Mouse (Mus musculus) embryonic facial prominence, embryonic 11.5 days (tissue): ENCODE measurements around the gene Acbd4. TPM values are rescaled to one million over a fixed set of nuclear protein-coding genes. Genes with fewer than 3 reads are reported as not detected.

Experiments used
- ATAC-seq: fragments of 200-750 bp; cut with Nextera tagmentation; replicated peaks from 2 replicates; pipeline ENCODE4 v1.8.0; 2017; ENCODE audit warnings: low read depth; ENCODE audit not compliant: insufficient number of reproducible peaks, low FRiP score, low TSS enrichment
- DNase-seq: peaks from one replicate; pipeline ENCODE4 v3.0.0-alpha.2; 2015; ENCODE audit warnings: low spot score
- H3K27ac ChIP-seq: fragments of 300-500 bp; sonication (generic); replicated peaks from 2 replicates; pipeline ENCODE4 v1.5.1; 2014; ENCODE audit warnings: mild to moderate bottlenecking, low read depth, low read length, control low read depth
- H3K27me3 ChIP-seq: fragments of 300-500 bp; sonication (generic); 2 replicates; pipeline ENCODE4 v1.6.1; 2014; ENCODE audit warnings: mild to moderate bottlenecking, low read length, moderate library complexity, mixed read lengths; ENCODE audit not compliant: control insufficient read depth, insufficient read depth
- H3K36me3 ChIP-seq: fragments of 300-500 bp; sonication (generic); replicated peaks from 2 replicates; pipeline ENCODE4 v1.6.1; 2014; ENCODE audit warnings: low read depth, mild to moderate bottlenecking, low read length, moderate library complexity, mixed read lengths; ENCODE audit not compliant: control insufficient read depth, insufficient read depth
- H3K4me1 ChIP-seq: fragments of 300-500 bp; sonication (generic); 2 replicates; pipeline ENCODE4 v1.6.1; 2014; ENCODE audit warnings: low read length, mixed read lengths; ENCODE audit not compliant: control insufficient read depth, insufficient read depth
- H3K4me2 ChIP-seq: fragments of 300-500 bp; sonication (generic); 2 replicates; pipeline ENCODE4 v1.6.1; 2014; ENCODE audit warnings: low read depth, mild to moderate bottlenecking, control low read depth, low read length, moderate library complexity
- H3K4me3 ChIP-seq: fragments of 300-500 bp; sonication (generic); 2 replicates; pipeline ENCODE4 v1.5.1; 2014; ENCODE audit warnings: low read depth, low read length, control low read depth
- H3K9ac ChIP-seq: fragments of 300-500 bp; sonication (generic); replicated peaks from 2 replicates; pipeline ENCODE4 v1.6.1; 2014; ENCODE audit warnings: mild to moderate bottlenecking, control low read depth, low read length
- H3K9me3 ChIP-seq: fragments of 300-500 bp; sonication (generic); replicated peaks from 2 replicates; pipeline ENCODE4 v1.6.1; 2016; ENCODE audit warnings: mild to moderate bottlenecking, low read length, inconsistent platforms, mixed read lengths; ENCODE audit not compliant: control insufficient read depth
- WGBS: fragments of 180-500 bp; shearing (Covaris S2); extraction: QIAGEN DNeasy Blood & Tissue Kit; methylation state at CpG from one replicate; pipeline ENCODE4 v1.1.7; 2014; 5-methylcytosine and 5-hydroxymethylcytosine counted together
- polyA plus RNA-seq: library from polyadenylated mRNA; unstranded; fragments of >200 nt; fragmentation: Nextera tagmentation; extraction: Ambion mirVana; gene quantifications from 2 replicates; pipeline ENCODE4 v1.2.1, GENCODE M21; 2014

Gene Acbd4
- polyA plus RNA-seq, 1 experiment from 2014 or later: 7.8 TPM

DNA sequence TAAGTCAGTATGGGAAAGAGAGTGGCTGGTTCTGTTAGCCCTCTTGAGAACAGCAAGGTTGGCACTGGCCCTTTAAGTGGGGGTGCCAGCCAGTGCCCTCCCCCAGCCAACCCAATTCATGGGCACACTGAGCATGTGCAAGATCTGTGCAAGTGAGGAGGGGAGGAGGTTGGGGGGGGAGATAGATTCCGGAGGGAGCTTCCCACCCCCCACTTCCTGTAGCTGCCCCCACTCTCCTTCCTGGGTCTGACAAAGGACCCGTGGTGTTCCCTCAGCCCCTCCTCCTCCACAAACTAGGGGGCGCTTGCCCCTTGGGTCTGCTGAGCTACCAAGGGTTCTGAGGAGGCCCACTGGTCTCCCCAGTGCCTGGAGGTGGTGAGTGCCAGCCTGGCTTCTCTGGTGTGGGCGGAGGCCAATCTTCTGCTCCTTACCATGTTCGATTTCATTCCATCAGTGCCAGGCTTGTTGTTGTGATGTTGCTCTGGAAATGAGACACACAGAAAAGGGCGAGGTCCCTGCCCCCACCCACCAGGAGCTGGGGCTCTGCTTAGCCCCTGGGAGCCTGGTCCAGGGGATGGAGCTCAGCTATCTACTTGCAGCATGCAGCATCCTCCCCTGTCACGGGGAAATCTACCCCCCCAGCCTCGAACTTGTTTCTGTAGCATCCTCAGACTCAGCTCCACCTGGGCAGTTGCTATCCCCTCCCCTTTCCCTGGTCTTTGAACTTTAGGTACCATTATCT is 41.1 kb downstream of the Acbd4 start:
- peak; percentile 59 for DNase-seq
- Histone ChIP-seq H3K9ac (peak overlapping the region; percentile 26), H3K4me1 (peaks cover 8% of the 10 kb centered on the region), H3K27ac (peak overlapping the region; percentile 31; the same call in 1 of the 2 replicates), H3K36me3 (no peaks in the 10 kb centered on the region; the same call in none of the 2 replicates), H3K27me3 (no peaks in the 10 kb centered on the region), H3K4me2 (peak overlapping the region; percentile 27; the same call in 1 of the 2 replicates), H3K4me3 (no peak overlapping the region), H3K9me3 (no peaks in the 10 kb centered on the region)
- ATAC-seq: peak; percentile 36; the same call in 1 of the 2 replicates
- WGBS: 28% methylated on average over 8 of the region's 8 CpGs

DNA sequence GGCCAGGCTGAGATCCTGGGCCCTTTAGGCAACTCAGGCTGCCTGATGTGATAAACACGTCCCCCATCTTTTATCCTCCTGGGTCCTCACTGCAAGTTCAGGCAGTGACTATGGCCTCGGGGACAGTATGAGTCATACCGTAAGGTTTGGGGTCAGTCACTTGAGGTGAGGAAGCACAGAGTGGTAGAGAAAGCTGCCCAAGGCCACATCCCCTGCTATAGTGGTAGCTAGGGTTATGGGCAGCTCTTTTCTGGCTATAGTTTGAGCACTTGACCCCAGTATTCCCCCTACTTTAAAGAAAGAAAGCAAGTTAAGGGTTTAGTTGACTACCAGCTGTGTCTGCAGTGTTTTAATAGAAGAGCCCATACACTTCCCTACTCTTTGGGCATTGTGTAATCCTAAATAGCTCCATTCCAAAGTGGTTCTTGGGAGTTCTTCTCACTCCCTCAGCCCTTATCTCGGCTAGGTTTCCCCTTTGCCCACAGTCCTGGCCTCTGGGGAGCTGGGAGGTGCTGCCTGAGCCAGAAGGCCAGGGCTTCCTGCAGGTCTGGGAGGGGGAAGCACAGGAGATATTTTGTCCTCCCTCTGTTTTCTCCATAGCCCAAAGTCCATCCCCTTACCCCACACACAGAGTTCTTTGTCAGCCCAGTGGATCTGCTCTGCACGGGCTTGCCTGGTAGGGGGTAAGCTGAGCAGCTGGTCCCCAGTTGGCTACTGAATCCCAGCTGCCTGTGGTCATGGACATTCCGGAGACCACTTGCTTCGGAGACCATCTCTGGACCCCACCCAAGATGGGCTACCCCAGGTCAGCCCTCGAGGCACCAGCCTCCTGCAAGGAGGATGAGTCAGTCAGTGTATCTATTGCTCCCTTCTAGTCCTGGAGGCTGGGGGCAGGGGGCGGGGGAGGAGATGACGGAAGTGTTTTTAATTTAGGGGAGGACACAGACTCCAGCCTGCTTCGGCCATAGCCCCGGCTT is 43.1 kb downstream of the Acbd4 start:
- H3K36me3 ChIP-seq: no peaks in the 10 kb centered on the region
- no peak overlapping the region for H3K4me3 ChIP-seq
- ATAC-seq (no peak), DNase-seq (no peak)
- no peaks in the 10 kb centered on the region for H3K27me3 ChIP-seq
- H3K27ac ChIP-seq: no peak overlapping the region
- 20% methylated on average over 12 of the region's 12 CpGs for WGBS
- H3K4me2 ChIP-seq: no peak overlapping the region
- H3K4me1 ChIP-seq: peaks cover 8% of the 10 kb centered on the region
- no peak overlapping the region for H3K9ac ChIP-seq
- no peaks in the 10 kb centered on the region for H3K9me3 ChIP-seq

DNA sequence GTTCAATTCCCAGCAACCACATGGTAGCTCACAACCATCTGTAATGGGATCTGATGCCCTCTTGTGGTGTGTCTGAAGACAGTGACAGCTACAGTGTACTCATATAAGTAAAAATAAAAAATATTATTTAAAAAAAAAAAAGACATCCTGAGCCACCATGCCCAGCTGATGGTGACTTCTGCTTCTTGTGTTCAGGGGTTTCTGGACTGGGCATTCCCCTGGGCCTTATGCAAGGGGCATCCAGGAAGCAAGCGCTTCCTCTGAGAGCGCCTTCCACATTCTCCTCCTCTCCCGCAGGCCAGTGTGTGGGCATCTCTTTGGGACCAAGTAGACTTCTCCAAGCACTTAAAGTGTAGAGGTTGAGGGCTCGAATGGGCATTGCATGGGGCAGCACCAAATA is 44.9 kb downstream of the Acbd4 start:
- H3K4me3 ChIP-seq: no peak overlapping the region
- H3K4me2 ChIP-seq: no peak overlapping the region
- 90% methylated on average over 4 of the region's 4 CpGs for WGBS
- DNase-seq: no peak
- no peak overlapping the region for H3K27ac ChIP-seq
- H3K4me1 ChIP-seq: peaks cover 8% of the 10 kb centered on the region
- H3K9ac ChIP-seq: no peak overlapping the region
- no peaks in the 10 kb centered on the region for H3K9me3 ChIP-seq
- no peak for ATAC-seq
- H3K27me3 ChIP-seq: no peaks in the 10 kb centered on the region
- no peaks in the 10 kb centered on the region for H3K36me3 ChIP-seq

DNA sequence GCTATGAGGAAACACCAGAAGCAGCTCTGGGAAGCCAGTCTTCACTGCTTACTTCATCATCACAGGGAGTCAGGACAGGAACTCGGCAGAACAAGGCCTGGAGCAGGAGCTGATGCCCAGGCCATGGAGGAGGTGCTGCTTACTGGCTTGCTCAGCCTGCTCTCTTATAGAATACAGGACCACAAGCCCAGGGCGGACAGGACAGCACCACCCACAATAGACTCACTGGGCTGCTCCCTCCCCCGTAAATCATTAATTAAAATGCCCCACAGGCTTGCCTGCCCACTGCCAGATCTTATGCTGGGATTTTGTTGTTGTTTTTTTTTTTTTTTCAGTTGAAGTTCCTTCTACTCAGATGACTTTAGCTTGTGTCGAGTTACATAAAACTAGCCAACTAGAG is 46.3 kb downstream of the Acbd4 start:
- no peak for ATAC-seq
- Histone ChIP-seq H3K27ac (no peak overlapping the region), H3K36me3 (no peaks in the 10 kb centered on the region), H3K9me3 (no peaks in the 10 kb centered on the region), H3K4me3 (no peak overlapping the region), H3K4me1 (peaks cover 1% of the 10 kb centered on the region; the same call in 1 of the 2 replicates), H3K9ac (no peak overlapping the region), H3K4me2 (no peak overlapping the region), H3K27me3 (no peaks in the 10 kb centered on the region)
- DNase-seq: no peak
- 60% methylated on average over 4 of the region's 4 CpGs for WGBS

DNA sequence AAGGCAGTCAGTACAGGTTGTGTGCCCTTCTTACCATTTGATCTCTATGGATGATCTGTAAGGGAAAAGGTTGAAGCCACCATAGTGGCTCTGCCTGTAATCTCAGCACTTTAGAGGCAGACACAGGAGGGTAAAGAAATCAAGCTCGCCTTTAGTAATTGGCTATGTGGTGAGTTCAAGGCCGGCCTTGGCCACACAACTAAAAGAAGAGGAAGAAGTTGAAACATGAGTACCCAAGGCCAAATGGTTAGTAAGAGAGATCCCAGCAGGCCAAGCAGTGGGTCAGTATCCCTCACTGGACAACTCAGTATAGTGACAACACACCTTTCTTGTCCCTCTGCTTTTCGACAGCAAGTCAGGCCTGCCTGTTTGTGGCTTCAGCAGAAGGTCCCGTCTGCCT is 48.3 kb downstream of the Acbd4 start:
- DNase-seq: no peak
- no peaks in the 10 kb centered on the region for H3K4me1 ChIP-seq
- no peak for ATAC-seq
- H3K4me2 ChIP-seq: no peak overlapping the region
- H3K27ac ChIP-seq: no peak overlapping the region
- 90% methylated on average over 4 of the region's 4 CpGs for WGBS
- H3K36me3 ChIP-seq: no peaks in the 10 kb centered on the region
- no peaks in the 10 kb centered on the region for H3K27me3 ChIP-seq
- H3K9ac ChIP-seq: no peak overlapping the region
- no peak overlapping the region for H3K4me3 ChIP-seq
- no peaks in the 10 kb centered on the region for H3K9me3 ChIP-seq

DNA sequence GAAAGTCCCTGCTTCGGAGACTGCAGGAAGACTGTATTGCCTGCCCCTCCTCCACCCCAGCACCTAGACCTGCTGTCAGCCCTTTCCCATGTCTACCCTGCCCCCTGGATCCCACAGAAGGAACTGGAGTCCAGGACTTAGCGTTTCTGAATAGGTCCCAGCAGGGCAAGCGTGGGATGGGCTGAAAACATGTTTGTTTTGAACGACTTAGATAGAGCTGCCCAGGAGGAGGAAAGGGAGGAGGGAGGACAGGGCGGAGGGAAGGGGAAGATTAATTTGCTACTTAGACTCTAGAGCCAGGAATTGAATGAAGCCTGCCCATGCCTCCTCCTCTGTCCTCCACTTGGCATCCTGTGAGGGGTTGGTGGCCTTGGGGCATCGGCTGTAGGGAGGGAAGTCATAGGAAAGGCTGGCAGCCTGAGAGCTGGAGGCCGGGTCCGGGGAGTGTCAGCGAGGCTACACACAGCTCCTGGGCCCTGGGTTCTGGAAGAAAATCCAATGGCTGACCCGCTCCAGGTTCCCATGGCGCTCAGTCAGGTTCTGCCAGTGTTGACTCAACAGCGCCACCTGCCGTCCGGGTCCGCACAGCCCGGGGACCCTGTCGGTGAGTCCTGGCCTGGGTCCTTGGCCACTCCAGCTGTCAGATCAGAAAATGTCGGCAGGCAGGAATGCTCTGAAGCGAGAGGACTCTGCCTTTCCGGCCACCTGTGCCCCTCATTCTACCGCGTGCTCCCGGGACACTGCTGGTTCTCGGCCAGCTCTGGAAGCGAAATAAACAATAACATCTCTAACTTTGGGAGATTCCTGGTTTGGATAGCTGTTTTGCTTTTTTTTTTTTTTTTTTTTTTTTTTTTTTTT is 57.4 kb downstream of the Acbd4 start:
- H3K9me3 ChIP-seq: no peaks in the 10 kb centered on the region
- ATAC-seq: peak; percentile 89
- peak overlapping the region; percentile 8; the same call in 1 of the 2 replicates for H3K4me3 ChIP-seq
- WGBS: under 1% methylated on average over 25 of the region's 25 CpGs
- H3K27ac ChIP-seq: no peak overlapping the region
- H3K9ac ChIP-seq: peak overlapping the region; percentile 3; the same call in 1 of the 2 replicates
- DNase-seq: peak; percentile 91
- H3K4me1 ChIP-seq: no peaks in the 10 kb centered on the region
- H3K27me3 ChIP-seq: no peaks in the 10 kb centered on the region
- H3K4me2 ChIP-seq: peak overlapping the region; percentile 49
- H3K36me3 ChIP-seq: no peaks in the 10 kb centered on the region

DNA sequence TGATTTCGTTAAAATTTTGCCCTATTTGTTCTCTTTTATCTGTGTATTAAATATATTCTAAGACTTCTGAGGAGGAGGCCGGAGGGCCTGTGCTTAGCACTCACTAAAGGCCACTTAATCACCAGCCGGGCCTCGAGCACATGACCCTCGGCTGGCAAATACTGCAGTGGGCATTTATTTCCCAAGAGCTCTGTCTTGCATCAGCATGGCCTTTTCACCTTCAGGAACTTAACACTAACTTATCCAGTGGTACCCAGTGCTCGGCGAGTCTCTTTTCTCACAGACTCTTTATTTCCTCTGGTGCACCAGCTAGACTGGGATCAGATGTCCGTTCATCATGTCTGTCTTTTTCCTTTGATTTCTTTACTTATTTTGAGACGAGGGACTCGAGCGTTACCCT is 59.3 kb downstream of the Acbd4 start:
- H3K4me1 ChIP-seq: no peaks in the 10 kb centered on the region
- ATAC-seq (no peak), DNase-seq (no peak)
- no peak overlapping the region for H3K27ac ChIP-seq
- no peaks in the 10 kb centered on the region for H3K9me3 ChIP-seq
- no peak overlapping the region for H3K9ac ChIP-seq
- H3K36me3 ChIP-seq: no peaks in the 10 kb centered on the region
- H3K4me2 ChIP-seq: no peak overlapping the region
- no peak overlapping the region for H3K4me3 ChIP-seq
- 90% methylated on average over 11 of the region's 11 CpGs for WGBS
- H3K27me3 ChIP-seq: no peaks in the 10 kb centered on the region
